Mouse (Mus musculus) layer of hippocampus, adult 9-10 months (tissue): Measurements from ENCODE around the gene Cdk18.

ENCODE experiments used
- DNase-seq: peaks from one replicate; pipeline ENCODE4 v3.0.0; 2022; ENCODE audit warnings: low spot score

Cdk18 gene

GRCm38 (mm10) chr1:132113098-132113497 lies 26.4 kb downstream of the Cdk18 start:
- no peak for DNase-seq

- DNase-seq = no peak
Observed at GRCm38 (mm10) chr1:132112426-132112825, 27.1 kb downstream of the Cdk18 start.

GRCm38 (mm10) chr1:132111411-132111810 lies 28.1 kb downstream of the Cdk18 start:
- no peak for DNase-seq

- no peak for DNase-seq
Observed at GRCm38 (mm10) chr1:132109368-132109767, 30.1 kb downstream of the Cdk18 start.

GRCm38 (mm10) chr1:132104353-132104752 lies 35.1 kb downstream of the Cdk18 start:
- DNase-seq = no peak

GRCm38 (mm10) chr1:132101953-132102697 lies 37.4 kb downstream of the Cdk18 start:
- no peak for DNase-seq

- no peak for DNase-seq
Observed at GRCm38 (mm10) chr1:132099775-132100174, 39.7 kb downstream of the Cdk18 start.

- no peak for DNase-seq
Observed at GRCm38 (mm10) chr1:132099016-132099415, 40.5 kb downstream of the Cdk18 start.

GRCm38 (mm10) chr1:132098076-132098475 lies 41.4 kb downstream of the Cdk18 start:
- no peak for DNase-seq

GRCm38 (mm10) chr1:132095356-132096004 lies 44.0 kb downstream of the Cdk18 start:
- DNase-seq = no peak

- no peak for DNase-seq
Observed at GRCm38 (mm10) chr1:132093269-132093668, 46.2 kb downstream of the Cdk18 start.

- no peak for DNase-seq
Observed at GRCm38 (mm10) chr1:132090266-132090665, 49.2 kb downstream of the Cdk18 start.

- DNase-seq = no peak
Observed at GRCm38 (mm10) chr1:132089767-132090166, 49.7 kb downstream of the Cdk18 start.

- DNase-seq = peak; percentile 60
Observed at GRCm38 (mm10) chr1:132088181-132088671, 51.3 kb downstream of the Cdk18 start.

GRCm38 (mm10) chr1:132085181-132086049 lies 54.1 kb downstream of the Cdk18 start:
- no peak for DNase-seq

GRCm38 (mm10) chr1:132078413-132078812 lies 61.1 kb downstream of the Cdk18 start:
- no peak for DNase-seq

- no peak for DNase-seq
Observed at GRCm38 (mm10) chr1:132075576-132075975, 63.9 kb downstream of the Cdk18 start.

GRCm38 (mm10) chr1:132070659-132071058 lies 68.8 kb downstream of the Cdk18 start:
- DNase-seq = no peak

GRCm38 (mm10) chr1:132069436-132069835 lies 70.0 kb downstream of the Cdk18 start:
- no peak for DNase-seq

GRCm38 (mm10) chr1:132067261-132068255 lies 71.9 kb downstream of the Cdk18 start, which contains the start of gene Mfsd4a:
TSS of gene Mfsd4a (minus strand) at chr1:132068062.
- DNase-seq = no peak
